Comparison of ENCODE assay signal across 8 mouse cellular contexts in genomic region chr8:111259408-111259741, GRCm38 (mm10). TPM values are rescaled to one million over a fixed set of nuclear protein-coding genes. Genes with fewer than 3 reads are reported as not detected.
A peak's percentile ranks its signal among the peaks of the same experiment; 100 is the strongest.
DNase-seq lines count a peak whose midpoint lies in the region; ATAC-seq and TF ChIP-seq lines count a peak whose summit lies in the region.

No protein-coding gene starts in this region.

- peak overlapping the region; percentile 43 for H3K4me2 ChIP-seq in forebrain, embryonic 14.5 days (ENCODE audit: low read length)
- H3K4me2 ChIP-seq in liver, embryonic 16.5 days (ENCODE audit: low read depth, low read length), result peak overlapping the region; percentile 72

- H3K36me3 ChIP-seq in forebrain, embryonic 14.5 days (ENCODE audit: control insufficient read depth, insufficient read depth, low read length), result no peaks in the 10 kb centered on the region
- no peaks in the 10 kb centered on the region for H3K36me3 ChIP-seq in liver, embryonic 16.5 days (ENCODE audit: control insufficient read depth, insufficient read depth)

- H3K4me1 ChIP-seq in forebrain, embryonic 14.5 days (ENCODE audit: control insufficient read depth, insufficient read depth, low read length), result peaks cover 6% of the 10 kb centered on the region; the same call in 1 of the 2 replicates
- H3K4me1 ChIP-seq in liver, embryonic 16.5 days (ENCODE audit: control insufficient read depth, low read depth, low read length), result peaks cover 16% of the 10 kb centered on the region

- H3K9me3 ChIP-seq in forebrain, embryonic 14.5 days (replicated peaks; ENCODE audit: control insufficient read depth, low read length), result no peaks in the 10 kb centered on the region
- H3K9me3 ChIP-seq in liver, embryonic 16.5 days (replicated peaks; ENCODE audit: control insufficient read depth, low read length), result no peaks in the 10 kb centered on the region

- no peaks in the 10 kb centered on the region for H3K27me3 ChIP-seq in forebrain, embryonic 14.5 days (replicated peaks; ENCODE audit: control insufficient read depth, insufficient read depth, low read length)
- H3K27me3 ChIP-seq in liver, embryonic 16.5 days (ENCODE audit: control insufficient read depth, insufficient read depth, low read depth, low read length), result peaks cover 3% of the 10 kb centered on the region

- ATAC-seq in CD4-positive, CD25-positive, alpha-beta regulatory T cell, adult 4 months, result peak; percentile 59
- ATAC-seq in forebrain, embryonic 14.5 days, result no peak
- ATAC-seq in liver, embryonic 16.5 days (ENCODE audit: low read depth), result no peak

- no peak for DNase-seq in gastrocnemius, adult 2 months
- DNase-seq in gastrocnemius, postnatal 25 days, result no peak
- DNase-seq in forebrain, embryonic 14.5 days (ENCODE audit: low spot score), result no peak
- no peak for DNase-seq in urinary bladder, postnatal 14 days (ENCODE audit: low spot score)
- DNase-seq in layer of hippocampus, postnatal 36 days, result no peak
- no peak for DNase-seq in cerebellum, adult 11 months

- H3K9ac ChIP-seq in forebrain, embryonic 14.5 days (ENCODE audit: low read length), result peak overlapping the region; percentile 97
- peak overlapping the region; percentile 93 for H3K9ac ChIP-seq in liver, embryonic 16.5 days (ENCODE audit: low read depth, low read length)

- TF ChIP-seq CTCF in gastrocnemius, adult 2 months (IDR thresholded peaks at IDR 0.05), result no peak

- 10% methylated on average over 13 of the region's 13 CpGs for WGBS in forebrain, embryonic 14.5 days
- WGBS in liver, embryonic 16.5 days (ENCODE audit: insufficient replicate concordance), result 8% methylated on average over 13 of the region's 13 CpGs

- H3K4me3 ChIP-seq in gastrocnemius, adult 2 months, result peak overlapping the region; percentile 74
- peak overlapping the region; percentile 80 for H3K4me3 ChIP-seq in forebrain, embryonic 14.5 days (ENCODE audit: low read depth, low read length)
- H3K4me3 ChIP-seq in liver, embryonic 16.5 days (ENCODE audit: low read depth, low read length), result peak overlapping the region; percentile 95

- peak overlapping the region; percentile 96 for H3K27ac ChIP-seq in gastrocnemius, adult 2 months
- H3K27ac ChIP-seq in forebrain, embryonic 14.5 days (ENCODE audit: low read depth, low read length), result peak overlapping the region; percentile 99
- peak overlapping the region; percentile 97 for H3K27ac ChIP-seq in liver, embryonic 16.5 days (ENCODE audit: low read length)

- intact Hi-C loops in gastrocnemius, adult 2 months (cut with DNase I), result loop anchor here (5.0 to 10.0 kb wide), 2 partner anchors 52 to 105 kb away; no protein-coding TSS in a partner anchor

RNA-seq across cellular contexts. Expression of gene Glg1, which starts 0.4 kb away (rescaled TPM):
- 10 to 100 TPM; 31.1 to 39.6 TPM for total RNA-seq in gastrocnemius, adult 2 months (2021)
- total RNA-seq in gastrocnemius, postnatal 25 days (2021), result 10 to 100 TPM; 32.9 to 36.1 TPM
- polyA plus RNA-seq in CD4-positive, CD25-positive, alpha-beta regulatory T cell, adult 4 months (2017; shearing (Covaris generic)), result 10 to 100 TPM; 27.4 to 32.1 TPM
- 65.2 and 66.1 TPM in 2 replicates for polyA plus RNA-seq in forebrain, embryonic 14.5 days (2014; fragmentation: Nextera tagmentation; extraction: Ambion mirVana)
- polyA plus RNA-seq in liver, embryonic 16.5 days (2015; fragmentation: Nextera tagmentation; extraction: Ambion mirVana), result 14.6 and 17.4 TPM in 2 replicates
- 100 to 1,000 TPM; 140 to 142 TPM for total RNA-seq in layer of hippocampus, postnatal 36 days (2021)

RNA-seq across cellular contexts. Expression of gene Rfwd3, which starts 40.6 kb away (rescaled TPM):
- 1 to 10 TPM; 4.5 to 5.2 TPM for total RNA-seq in gastrocnemius, adult 2 months (2021)
- 1 to 10 TPM; 4.3 to 4.4 TPM for total RNA-seq in gastrocnemius, postnatal 25 days (2021)
- polyA plus RNA-seq in CD4-positive, CD25-positive, alpha-beta regulatory T cell, adult 4 months (2017; shearing (Covaris generic)), result 10 to 100 TPM; 20.2 to 34.9 TPM
- 34.4 and 35.3 TPM in 2 replicates for polyA plus RNA-seq in forebrain, embryonic 14.5 days (2014; fragmentation: Nextera tagmentation; extraction: Ambion mirVana)
- polyA plus RNA-seq in liver, embryonic 16.5 days (2015; fragmentation: Nextera tagmentation; extraction: Ambion mirVana), result 44.6 and 48.2 TPM in 2 replicates
- 10 to 100 TPM; 20.5 to 22.1 TPM for total RNA-seq in layer of hippocampus, postnatal 36 days (2021)
